Mouse (Mus musculus): ENCODE results near the gene Uqcrh.

Uqcrh gene

GRCm38 (mm10) chr4:116074861-116075620 lies at the start of gene Uqcrh, which contains the start of gene Lrrc41:
Gene Uqcrh (minus strand): TSS chr4:116075071.
Gene Lrrc41 (plus strand): TSS chr4:116075269.
- DNase-seq (ENCODE audit: low spot score) = peak; percentile 94

DNA sequence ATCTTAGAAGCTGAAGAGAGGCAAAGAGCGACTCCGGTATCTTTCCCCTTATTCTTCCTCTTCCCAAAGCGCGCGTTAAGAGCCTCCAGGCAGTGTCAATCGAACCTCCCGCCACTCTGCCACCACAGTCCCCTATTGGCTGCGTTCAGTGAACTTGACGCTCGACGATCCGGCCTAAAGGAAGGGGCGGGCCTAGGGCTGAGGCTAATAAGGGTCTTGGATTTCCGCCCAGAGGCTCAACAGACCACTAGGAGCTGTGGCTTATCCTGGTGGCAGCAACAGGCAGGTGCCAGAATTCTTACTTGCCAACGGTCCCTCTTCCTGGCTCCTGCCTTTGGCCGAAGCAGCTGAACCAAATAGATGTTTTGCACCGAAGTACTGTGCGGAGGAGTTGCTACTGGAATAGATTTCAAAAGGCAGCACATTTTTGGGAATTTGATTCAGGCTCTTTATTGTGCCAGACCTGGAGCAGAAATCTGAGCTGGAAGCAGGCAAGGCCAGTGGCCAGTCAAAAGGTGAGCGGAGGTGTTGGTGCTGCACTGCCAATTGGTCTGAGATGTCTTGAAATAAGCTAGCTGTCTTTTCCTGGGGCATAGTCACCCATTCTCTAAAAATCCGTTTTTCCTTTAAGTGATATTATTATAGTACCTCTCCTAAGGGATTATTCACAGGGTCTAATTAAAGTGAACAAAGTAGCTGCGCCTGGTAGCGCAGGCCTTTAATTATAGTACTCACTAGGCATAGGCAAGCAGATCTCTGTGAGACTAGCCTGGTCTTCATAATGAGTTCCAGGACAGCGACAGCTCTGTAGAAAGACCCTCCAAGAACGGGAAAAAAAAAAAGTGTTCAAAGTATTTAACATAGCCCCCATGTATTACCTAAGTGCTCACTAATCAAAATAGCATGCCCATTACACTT lies 49.0 kb upstream of the Uqcrh start, which contains the start of the genes Rad54l and Pomgnt1:
Gene Rad54l, minus strand, starts transcription at position 89 of the 918 bp plus-strand sequence.
Gene Pomgnt1, plus strand, starts transcription at position 239 of the 918 bp plus-strand sequence.
- DNase-seq (ENCODE audit: low spot score) = peak; percentile 66

DNA sequence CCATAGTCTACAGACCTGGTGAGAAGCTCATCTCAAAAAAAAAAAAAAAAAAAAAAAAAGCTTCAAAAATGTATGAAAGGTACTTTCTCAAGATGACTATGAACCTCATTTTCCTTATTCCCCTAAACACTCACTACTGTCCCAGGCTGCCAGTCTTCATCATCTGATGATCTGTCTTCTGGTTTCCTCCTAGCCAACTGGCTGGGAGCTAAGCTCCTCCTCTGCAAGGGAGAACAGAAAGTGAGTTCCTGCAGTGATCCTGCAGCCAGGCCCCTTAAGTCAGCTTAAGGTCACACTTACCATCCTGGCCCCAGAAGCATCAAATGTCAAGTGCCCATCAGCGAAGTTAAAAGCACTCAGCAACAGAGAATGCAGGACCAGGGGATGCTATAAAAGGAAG lies 47.9 kb upstream of the Uqcrh start:
- no peak for DNase-seq (ENCODE audit: low spot score)

GRCm38 (mm10) chr4:116111486-116111885 lies 36.6 kb upstream of the Uqcrh start:
- no peak for DNase-seq (ENCODE audit: low spot score)

- no peak for DNase-seq (ENCODE audit: low spot score)
These were observed 35.8 kb upstream of the Uqcrh start for GRCm38 (mm10) chr4:116110695-116111094.

DNA sequence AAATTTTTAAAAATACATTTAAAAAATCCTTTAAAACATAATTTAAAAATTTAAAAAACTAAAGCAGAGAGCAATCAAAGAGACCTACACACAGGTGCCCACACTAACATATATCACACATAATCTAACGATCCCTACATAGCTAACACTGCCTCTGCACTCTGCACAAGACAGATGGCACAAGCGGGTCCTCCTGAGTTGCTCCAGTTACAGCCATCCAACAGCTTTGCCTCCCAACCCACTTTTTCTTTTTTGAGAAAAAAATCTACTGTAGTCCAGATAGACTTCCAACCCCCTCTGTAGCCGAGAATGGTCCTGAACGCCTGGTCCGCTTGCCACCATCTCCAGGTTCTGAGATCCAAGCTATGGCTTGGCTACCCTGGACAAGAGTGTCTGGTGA lies 30.4 kb upstream of the Uqcrh start:
- DNase-seq (ENCODE audit: low spot score) = no peak

DNA sequence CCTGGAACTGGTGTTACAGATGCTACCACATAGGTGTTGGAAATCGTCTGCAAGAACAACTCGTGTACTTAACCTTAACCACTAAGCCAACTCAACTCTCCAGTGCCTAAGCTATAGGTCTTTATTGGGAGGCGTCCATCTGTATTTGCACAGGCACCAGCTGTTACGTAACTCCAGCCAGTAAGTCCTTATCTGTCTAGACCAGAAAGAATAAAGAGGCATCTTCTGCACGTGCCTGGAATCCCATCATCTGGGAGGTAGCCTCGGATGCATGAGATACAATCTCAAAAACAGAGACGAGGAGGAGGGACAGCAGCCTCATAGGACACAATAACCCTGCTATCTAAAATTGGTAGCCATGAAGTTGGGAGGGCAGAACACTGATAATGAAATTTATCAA lies 26.1 kb upstream of the Uqcrh start:
- no peak for DNase-seq (ENCODE audit: low spot score)

GRCm38 (mm10) chr4:116097211-116097610 lies 22.3 kb upstream of the Uqcrh start:
- DNase-seq (ENCODE audit: low spot score) = no peak

DNA sequence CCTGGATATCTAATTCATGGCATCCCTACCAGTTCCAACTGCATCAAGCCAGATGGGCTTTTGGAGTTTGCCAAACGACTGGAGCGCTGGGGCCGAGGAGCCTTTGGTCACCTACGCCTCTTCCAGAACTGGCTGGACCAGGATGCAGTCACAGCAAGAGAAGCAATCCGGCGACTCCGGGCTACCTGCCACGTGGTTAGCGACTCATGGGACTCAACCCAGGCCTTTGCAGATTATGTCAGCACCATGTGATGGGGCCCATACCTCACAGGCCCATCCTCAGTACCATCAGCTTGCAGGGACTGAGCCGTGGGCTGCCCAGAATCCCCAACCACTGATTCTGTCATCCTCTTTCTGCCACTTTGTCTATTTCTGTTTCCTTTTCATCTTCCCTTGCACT lies 21.4 kb upstream of the Uqcrh start:
- no peak for DNase-seq (ENCODE audit: low spot score)

- DNase-seq (ENCODE audit: low spot score) = no peak
These were observed 13.8 kb upstream of the Uqcrh start for GRCm38 (mm10) chr4:116088510-116089249.

DNA sequence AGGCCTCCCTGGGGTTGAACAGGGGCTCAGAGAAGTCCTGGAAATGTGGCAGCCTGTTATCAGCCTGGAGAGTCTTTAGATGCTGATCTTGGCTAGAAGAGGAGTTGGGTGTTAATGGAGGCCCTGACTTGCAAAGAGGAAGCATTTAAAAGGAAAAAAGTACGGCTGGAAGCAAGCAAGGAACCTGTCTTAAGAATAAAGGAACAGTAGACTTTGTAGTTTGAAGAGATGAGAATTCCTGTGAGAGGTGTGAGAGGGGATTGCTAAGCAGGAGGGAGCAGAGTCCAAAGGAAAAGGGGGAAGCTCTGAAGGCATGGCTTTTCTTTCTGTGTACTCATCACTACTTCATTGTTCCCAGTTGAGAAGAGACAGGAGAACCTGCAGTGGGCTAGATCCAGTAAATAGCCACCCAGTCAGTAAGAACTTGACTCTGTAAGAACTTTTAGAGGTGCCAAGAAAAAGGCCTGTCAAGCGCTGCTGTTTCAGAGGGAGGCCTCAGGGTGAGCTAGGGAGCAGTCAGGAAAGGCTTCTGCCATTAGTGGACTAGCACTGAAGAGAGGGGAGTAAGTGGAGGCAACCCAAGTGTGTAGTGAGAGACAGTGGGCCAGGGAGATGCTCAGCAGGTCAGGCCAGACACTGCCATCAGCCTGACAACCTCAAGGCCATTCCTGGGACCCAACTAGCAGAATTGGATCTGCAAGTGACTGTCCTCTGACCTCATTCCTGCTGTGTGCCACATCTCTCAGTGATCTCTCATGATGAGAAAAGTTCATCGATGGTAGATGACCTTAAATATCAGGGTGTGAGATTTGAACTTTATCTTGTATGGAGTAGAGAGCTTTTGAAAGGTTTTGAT lies 2.6 kb upstream of the Uqcrh start:
- DNase-seq (ENCODE audit: low spot score) = no peak

- peak; percentile 33 for DNase-seq (ENCODE audit: low spot score)
These were observed 1.7 kb upstream of the Uqcrh start for GRCm38 (mm10) chr4:116076369-116077231.

GRCm38 (mm10) chr4:116075631-116076368 lies 929 bp upstream of the Uqcrh start:
- peak; percentile 56 for DNase-seq (ENCODE audit: low spot score)

- no peak for DNase-seq (ENCODE audit: low spot score)
These were observed 661 bp downstream of the Uqcrh start for GRCm38 (mm10) chr4:116074145-116074675.

DNA sequence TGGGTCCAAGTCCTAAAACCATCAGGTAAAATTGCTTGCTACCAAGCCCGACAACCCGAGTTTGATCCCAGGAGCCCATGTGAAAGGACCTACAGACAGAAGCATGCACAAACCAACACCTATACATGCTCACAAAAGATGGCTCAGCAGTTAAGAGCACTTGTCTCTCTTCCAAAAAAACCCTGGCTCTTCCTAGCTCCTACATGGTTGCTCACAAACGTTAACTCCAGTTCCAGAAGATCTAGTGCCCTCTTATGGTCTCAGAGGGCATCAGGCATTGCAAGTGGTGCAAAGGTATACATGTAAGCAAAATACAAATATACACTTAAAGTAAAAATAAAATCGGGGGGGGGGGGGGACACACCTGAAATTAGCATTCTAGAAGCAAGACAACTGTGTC lies 1.7 kb downstream of the Uqcrh start:
- no peak for DNase-seq (ENCODE audit: low spot score)

- DNase-seq (ENCODE audit: low spot score) = no peak
These were observed 4.8 kb downstream of the Uqcrh start for GRCm38 (mm10) chr4:116070116-116070515.

DNA sequence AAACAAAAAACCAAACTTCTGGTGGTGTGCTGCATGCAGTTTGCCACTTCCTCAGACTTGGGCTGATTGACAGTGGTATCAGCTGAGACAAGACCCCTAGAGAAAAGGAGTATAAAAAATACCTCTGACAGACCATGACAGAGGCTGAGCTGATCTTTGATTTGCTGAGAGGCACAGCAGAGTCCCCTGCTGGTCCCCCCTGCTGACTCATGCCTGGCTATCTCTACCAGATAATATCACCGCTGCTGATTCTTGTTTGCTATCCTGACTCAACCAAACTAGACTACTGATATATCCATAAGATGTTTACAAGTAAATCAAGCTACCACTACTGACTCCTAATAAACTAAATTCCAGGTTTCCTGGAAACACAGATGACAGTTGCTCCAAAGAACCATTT lies 11.0 kb downstream of the Uqcrh start:
- DNase-seq (ENCODE audit: low spot score) = no peak

- no peak for DNase-seq (ENCODE audit: low spot score)
These were observed 15.7 kb downstream of the Uqcrh start for GRCm38 (mm10) chr4:116059012-116059726.

DNA sequence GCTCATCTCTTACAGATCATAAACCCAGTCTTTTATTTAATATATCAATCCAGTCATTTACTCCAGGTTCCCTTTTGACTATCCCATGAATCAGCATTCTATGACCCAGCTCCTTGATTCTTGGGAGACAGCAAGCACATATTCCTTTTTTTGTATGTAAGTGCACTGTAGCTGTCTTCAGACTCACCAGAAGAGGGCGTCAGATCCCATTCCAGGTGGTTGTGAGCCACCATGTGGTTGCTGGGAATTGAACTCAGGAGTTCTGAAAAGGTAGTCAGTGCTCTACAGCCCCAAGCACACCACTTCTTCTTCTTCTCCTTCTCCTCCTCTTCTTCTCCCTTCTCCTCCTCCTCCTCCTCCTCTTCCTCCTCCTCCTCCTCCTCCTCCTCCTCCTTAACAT lies 17.3 kb downstream of the Uqcrh start:
- no peak for DNase-seq (ENCODE audit: low spot score)

All from urinary bladder, postnatal 25 days (tissue).